Mouse (Mus musculus) mouse embryonic stem cell (cell line): ENCODE results near the gene Pola2.

Experiments used
- in situ Hi-C, 2 experiments: fragments of 300-500 bp; cut with MboI; formaldehyde crosslinking; loops; 1 replicate in 1 of 2; 3 replicates in 1 of 2; pipeline ENCODE4 v1.14.3; 2019 to 2020; ENCODE audit warnings: low sequenced_read_pairs in 2 of 2, low pct_unique_long_range_greater_than_20kb in 1 of 2, mixed read lengths in 1 of 2; ENCODE audit not compliant: unreplicated experiment in 1 of 2

The Pola2 gene

DNA sequence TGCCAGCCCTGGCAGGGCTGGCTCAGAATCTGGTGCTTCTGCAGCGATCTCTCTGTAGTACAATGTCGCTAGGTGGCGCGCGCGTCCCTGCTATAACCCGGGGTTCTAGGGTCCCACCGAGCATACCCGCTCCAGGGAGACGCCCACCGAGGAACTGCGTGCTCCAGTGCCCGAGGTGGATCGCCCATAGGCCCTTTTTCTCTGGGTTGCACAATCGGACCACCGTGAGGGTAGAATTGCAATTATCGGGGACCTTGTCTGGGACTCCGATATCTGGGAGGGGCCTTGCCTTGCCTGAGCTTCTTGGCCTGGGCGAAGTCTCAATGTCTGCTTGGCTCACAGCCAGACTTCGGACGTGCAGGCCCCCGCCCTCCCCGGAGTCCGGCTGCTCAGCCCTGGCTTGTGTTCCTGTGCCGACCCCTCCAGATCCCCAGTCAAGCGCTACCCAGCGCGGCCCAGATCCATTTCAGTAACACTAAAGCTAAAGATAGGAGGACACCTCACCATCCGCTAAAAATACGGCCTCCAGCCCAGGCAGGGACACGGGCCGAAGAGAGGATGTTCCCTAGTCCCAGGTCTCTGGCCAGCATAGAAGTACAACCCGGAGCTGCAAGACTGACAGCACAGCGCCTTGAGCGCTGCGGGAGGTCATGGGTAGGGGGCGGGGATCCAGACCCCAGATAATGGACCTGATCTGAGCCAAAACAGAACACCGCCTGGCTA, 39.9 kb downstream of the Pola2 start:
- in situ Hi-C loops, result no loop called here

DNA sequence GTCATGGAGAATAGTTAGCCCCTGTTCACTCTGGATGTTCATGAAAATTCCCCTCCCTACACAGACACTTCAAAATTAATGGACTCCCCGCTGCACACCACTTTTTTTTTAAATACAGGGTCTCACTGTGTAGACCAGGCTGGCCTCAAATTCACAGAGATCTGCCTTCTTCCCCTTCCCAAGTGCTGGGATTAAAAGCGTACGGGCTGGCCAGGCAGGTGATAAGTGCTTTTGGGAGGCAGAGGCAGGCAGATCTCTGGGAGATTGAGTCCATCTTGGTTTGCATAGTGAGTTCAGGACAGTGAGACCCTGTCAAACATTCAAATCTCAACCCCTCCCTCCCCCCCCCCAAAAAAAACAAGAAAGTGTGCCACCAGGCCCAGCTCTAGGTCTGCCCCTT, 41.0 kb downstream of the Pola2 start:
- in situ Hi-C loops, result no loop called here

DNA sequence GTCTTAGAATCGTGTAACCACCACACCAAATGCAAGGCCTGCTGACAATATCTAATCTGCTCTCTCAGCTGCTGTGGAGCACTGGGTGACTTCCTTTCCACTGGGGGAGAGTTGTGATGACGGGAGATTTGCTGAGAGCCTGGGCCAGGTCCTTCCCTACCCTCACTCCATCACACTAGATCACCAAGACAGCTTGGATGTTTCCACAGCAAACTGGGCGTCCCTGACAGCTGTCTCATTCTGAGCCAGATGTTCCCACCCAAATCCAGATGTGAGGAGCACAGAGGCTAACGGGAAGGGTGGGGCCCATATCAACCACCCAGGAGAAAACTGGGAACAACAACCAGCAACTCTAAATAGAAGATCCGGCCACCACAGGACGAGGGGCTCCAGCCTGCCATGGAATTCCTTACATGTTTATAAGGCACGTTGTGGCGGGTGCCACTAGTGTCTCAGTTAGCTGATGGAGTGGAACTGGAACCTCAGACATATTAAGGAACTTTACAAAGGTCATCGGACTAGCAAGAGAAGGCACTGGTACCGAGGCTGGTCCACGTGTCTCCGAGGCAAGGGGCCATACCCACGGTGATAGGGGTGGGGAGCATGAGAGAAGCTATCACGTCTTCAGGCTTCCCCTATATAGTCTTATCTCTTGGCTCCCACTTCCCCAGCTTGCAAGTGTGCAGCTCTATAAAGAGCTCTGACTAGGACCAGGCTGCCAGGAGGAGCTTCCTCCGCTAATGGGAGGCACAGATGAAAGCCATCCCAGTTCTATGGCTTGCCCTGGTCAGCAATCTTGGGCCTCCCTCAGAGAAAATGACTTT, 41.7 kb downstream of the Pola2 start:
- in situ Hi-C loops, result no loop called here

DNA sequence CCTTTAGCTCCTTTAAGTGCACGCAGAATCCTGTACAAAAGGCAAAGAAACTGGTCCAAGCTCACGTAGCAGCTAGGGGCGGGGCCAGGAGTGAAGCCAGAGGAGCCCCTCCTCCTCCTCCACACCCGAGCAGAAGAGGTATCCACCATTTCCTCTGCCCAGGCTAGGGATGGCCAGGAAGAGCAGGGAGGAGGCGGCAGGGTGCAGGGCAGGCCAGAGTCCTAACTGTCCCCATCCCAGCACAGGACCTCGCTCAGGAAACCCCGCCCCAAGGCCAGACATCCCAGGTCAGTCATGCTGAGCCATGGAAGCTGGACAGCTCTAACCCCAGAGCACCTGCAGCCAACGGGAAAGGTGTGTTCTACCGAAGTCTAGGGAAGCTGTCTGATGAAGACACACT, 42.3 kb downstream of the Pola2 start:
- in situ Hi-C loops, result no loop called here

DNA sequence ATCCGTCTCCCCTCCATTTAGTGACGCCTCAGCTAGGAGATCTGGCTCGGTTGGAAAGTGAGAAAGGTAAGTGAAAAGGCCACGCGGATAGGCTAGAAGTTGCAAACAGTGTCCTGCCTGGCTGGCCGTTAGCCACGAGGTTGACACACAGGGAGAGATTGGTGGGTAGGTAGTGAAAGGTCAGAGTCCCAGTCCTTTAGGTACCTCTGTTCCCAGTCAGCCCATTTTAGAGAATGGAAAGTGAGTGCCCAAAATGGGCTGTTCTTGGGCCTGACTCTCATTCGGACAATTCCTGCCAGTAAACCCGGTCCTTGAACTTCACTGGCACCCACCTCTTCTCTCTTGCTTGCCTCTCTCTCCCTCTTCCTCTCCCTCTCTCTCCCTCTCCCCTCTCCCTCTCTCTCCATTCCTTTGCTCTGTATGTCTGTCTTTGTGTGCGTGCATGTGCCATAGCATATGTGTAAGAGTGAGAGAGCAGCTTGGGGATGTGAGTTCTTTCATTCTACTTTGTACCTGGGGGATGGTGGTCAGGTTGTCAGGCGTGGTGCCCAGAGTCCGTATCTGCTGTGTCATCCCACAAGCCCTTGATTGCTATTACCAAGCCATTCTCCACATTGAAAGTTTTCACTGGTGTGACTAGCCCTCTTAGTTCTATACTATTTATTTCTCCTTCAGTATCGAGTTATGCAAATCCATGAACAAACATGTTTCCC, 50.8 kb downstream of the Pola2 start, which contains the start of gene Dpf2:
Dpf2 (minus strand) TSS at position 4 of the 713 bp plus-strand sequence.
- in situ Hi-C loops, result no loop called here

DNA sequence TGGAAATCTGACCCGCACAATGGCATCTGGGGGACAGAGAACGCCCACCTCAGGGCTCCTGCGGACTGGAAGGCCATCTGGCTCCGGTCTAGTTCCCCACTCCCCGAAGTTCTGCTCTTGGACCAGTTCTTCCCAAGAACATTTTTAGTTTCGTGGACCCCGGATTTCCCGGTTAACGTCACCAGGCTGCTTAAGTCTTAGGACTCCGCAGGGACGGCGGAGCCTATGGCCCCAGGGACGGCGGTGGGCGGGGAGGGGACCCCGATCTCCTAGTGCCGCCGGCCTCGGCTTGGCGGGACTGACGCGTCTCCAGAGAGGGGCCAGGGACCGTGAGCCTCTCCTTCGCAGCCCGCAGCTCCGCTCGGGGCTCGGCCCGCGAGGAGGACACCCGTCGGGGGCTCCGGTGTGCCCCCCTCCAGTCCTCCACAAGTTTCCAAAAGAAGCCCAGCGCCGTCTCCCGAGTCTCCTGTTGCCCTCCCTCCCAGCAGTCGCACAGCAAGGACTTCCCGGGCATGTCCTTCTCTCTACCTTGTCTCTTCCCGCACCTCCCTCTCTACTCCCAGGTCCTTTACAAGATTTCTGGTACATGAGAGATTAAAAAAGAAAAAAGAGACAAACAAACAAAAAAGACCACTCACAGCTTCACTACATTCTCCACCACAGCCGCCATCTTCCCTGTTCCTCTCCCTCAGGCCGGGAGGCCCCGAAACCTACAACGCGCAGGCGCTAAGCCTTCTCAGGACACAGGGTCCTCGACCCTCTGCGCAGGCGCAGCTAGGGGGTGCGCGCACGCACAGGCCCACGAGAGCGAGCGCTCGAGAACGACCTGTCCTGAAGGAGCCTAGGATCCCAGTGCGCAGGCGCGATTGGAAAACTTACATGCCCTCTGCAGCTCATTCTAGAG, 51.6 kb downstream of the Pola2 start:
- in situ Hi-C loops, result no loop called here

DNA sequence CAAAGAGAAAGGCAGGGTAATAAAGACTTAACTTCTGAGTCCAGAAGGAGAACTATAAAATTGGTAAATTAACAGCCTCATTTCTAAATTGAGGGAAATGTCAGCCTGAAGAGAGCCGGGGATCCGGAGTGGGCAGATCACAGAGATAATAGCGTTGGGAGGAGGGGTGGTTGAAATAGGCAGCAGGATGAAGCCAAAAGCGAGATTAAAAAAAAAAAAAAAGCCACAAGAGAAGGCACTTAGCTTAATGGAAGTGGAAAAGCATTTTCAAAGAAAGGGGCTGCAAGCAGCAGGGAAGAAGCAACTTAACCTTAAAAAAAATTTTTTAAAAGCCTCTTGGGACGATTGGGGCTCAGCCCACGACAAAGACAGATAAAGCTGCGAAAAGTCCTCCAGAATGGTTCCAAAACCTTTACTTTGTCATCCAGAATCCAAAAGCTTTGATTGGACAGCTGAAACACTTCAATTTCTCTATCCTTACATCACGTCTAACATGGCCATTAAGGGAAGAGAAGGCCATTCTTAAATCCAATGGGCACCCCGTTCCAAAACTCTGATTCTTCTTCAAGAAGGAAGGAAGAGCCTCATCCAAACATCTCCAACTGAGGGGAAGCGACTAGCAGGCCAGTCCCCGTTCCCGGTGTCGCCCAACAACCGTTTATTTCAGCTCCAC, 52.4 kb downstream of the Pola2 start:
- in situ Hi-C loops, result no loop called here

DNA sequence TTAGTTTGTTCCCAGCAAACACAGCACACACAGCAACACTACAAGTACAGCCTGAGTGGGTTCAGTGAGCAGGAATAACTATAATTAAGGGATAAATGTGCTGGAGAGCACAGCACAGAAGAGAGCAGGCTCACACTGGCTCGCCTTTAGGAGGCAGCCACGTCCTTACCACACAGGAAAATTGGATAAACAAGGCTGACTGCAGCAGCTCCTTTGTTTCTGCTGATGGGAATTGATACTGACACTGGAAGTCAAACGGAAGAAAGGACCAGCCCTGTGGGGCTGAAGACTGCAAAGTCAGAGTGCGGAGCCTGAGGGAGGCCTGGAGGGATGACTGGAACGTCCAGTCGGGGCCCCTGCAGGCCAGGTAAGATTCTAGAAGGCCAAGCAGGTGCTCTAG, 53.8 kb downstream of the Pola2 start:
- in situ Hi-C loops, result no loop called here

DNA sequence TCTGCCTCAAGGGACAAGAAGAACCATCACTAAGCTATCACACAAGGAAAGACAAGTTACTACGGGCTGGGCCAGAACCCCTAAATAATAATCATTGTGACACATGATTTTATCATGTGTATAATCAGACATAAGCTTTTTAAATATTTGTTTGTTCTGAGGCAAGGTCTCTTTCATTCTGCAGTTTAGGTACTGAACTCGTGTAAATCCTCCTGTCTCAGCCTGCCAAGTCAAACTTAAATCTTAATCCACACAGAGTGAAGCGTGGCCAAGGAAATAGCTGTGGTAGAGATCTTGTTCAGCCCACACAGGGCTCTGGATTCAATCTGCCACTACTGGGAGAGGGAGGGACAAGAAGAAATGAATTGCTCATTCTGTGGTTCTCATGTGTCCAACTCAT, 56.7 kb downstream of the Pola2 start:
- in situ Hi-C loops, result no loop called here

DNA sequence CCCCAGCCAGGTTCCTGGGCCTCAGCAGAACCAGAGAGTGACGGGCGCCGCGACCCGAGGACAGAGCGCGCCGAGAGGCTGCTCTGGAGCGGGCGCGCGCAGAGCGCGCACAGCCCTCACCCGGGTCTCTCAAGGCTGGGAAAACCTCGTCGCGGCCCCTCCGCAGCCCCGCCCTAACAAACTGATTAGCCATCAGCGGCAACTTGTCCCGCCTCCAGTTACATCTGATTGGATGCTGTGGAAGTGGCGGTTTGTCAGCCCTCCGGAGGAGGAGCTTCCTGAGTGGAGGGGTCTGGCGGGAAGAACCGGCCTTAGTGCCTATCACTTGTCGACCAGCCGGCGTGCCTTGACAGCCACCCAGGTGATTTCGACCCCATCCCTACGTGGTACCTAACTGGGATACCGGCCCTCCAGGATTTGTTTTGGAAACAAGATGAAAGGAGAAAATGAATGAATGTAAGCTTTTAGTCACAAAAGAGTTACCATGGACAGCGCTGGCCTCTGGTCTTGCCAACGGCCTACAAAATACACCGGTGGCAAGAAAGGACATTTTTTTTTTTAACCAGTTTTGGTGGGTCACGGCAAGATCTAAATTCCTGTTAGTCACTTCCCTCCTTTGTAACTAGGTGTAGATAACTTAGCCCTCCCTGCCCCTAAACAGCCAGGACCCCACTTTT, 69.9 kb downstream of the Pola2 start, which contains the start of gene Tigd3:
Tigd3 (minus strand) TSS at position 148 of the 677 bp plus-strand sequence.
- in situ Hi-C loops, result loop anchor here in 1 of 2 experiments (25.0 kb wide), 1 partner anchor 357 kb away; no protein-coding TSS in a partner anchor

DNA sequence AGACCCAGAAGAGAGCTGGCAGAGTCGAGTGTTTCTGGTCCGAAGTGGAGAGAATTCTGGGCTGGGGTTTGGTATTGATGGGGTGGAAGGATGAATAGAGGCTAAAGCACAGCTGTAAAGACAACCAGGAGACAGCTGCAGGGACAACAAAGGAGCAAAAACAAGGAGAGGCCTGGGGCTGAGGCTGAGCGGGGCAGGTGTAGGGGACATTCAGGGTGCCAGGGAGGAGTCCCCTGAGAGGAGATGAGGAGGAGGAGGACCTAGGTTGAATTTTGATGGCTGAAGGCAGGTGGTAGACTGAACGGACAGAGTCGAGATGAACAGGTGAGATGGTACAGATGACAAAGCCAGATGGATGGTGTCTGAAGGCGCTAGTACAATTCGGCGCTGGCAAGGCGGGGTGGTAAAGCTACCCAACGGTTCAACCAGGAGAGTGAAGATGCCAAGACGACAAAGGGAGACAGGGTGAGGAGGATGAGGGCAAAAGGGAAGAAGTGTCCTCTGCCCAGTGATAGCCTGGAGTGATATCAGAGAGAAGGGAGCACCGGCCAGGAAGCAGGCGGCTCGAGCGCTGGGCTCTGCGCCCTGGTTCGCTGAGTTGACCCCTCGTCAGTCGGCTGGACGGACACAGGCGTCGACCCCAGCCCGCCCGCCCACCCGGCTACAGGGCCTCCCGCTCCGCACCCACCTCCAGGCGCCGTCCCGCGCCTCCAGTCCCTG, 70.6 kb downstream of the Pola2 start:
- in situ Hi-C loops, result loop anchor here in 1 of 2 experiments (25.0 kb wide), 1 partner anchor 356 kb away; no protein-coding TSS in a partner anchor

DNA sequence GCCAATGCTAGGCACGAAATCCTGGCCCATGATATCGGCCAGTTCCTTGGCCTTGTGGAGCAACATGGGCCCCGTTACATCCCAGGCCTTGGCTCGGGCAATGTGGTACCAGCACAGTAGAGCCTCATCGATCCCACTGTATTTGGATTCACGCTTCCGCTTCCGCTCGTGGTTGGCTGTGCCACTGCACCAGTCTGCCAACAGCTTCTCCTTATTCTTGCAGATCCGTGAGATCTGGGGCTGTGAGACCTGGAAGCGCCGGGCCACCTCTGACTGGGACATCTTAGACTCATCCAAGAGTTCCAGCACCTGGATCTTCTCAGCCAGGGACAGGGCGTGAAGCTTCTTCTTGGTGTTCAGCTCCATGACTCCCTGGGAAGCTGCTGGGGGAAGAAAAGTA, 71.3 kb downstream of the Pola2 start:
- in situ Hi-C loops, result loop anchor here in 1 of 2 experiments (25.0 kb wide), 1 partner anchor 355 kb away; no protein-coding TSS in a partner anchor

DNA sequence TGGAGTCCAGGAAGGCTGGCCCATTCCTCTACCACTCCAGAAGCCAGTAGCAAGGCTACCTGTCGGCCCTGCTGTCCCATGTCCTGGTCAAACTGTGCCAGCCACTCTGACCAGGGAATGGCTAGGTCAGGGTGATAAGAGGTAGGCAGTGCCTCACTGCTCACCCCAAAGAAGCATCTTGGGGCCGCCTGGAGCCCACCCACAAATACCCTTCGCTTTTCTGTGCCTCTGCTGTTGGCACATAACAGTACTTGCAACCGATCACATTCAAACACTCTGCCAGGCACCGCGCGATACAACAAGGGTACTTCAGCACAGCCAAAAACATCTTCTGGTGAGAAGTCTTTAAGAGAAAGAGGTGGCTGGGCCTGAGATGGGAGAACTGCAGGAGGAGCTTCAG, 71.7 kb downstream of the Pola2 start:
- in situ Hi-C loops, result loop anchor here in 1 of 2 experiments (25.0 kb wide), 1 partner anchor 355 kb away; no protein-coding TSS in a partner anchor

DNA sequence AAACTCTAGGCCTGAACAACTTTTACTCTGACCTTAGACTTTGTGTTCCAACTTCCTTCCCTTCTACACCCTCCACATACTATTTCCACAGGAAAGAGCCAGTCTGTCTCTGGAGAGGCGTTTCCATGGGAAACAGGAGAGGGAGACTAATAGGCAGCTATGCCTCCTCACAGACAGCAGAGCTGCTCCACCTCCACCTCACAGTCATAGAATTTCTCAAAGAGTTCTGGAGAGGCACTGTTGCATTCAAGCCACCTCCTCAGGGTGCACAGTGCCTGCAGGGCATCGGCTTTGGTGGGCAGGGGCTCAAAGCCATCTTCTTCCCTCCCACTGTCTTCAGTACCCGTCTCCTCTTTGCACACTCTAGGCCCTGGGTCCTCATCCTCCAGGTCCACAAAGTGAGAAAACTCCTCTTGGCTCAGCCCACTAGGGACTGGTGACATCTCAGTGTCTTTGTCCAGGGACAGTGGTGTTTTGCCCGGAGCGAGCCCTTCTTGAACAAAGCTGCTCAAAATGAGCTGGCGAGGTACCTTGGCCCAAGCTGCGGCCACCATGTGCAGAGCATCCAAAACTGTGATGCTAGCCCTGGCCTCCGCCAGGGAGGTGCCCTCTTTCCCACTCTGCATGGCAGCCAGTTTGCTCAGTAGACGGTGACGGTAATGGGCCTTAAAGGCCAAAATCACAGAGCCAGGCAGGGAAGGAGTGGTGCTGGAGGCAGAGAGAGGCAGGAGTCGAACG, 72.3 kb downstream of the Pola2 start:
- in situ Hi-C loops, result loop anchor here in 1 of 2 experiments (25.0 kb wide), 1 partner anchor 354 kb away; no protein-coding TSS in a partner anchor
